ENCODE assay signal across 18 mouse cellular contexts in the genomic region with DNA sequence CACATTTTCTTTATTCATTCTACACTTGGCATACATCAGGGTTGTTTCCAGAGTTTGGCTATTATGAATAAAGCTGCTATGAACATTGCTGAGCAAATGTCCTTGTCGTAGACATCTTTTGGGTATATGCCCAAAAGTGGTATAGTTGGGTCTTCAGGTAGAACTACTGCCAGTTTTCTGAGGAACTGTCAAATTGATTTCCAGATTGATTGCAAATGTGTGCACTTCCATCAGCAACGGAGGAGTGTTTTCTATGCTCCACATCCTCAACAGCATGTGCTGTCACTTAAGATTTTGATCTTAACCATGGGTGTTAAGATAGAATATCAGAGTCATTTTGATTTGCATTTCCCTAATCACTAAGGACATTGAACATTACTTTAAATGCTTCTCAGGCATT.
"Had no signal": no experiment of that assay in that cellular context is flagged by ENCODE, and none has a peak within 500 bp of the region (broad histone marks: within the 10 kb centered on the region; RNA-seq: fewer than 3 reads in every experiment).

No protein-coding gene starts in this region.

- H3K36me3 ChIP-seq: midbrain, embryonic 13.5 days; midbrain, embryonic 15.5 days; neural tube, embryonic 13.5 days; neural tube, embryonic 15.5 days; stomach, embryonic 15.5 days had no signal

- DNase-seq: lung, adult 18-20 months; lung, embryonic 14.5 days; lung, postnatal 10 days; lung, postnatal 4 days; retina, postnatal 1 day; right cerebral cortex, adult 18-20 months; right cerebral cortex, postnatal 14 days; thymus, adult 2 months; thymus, postnatal 25 days; thymus, postnatal 4 days had no signal

- H3K27me3 ChIP-seq: midbrain, embryonic 13.5 days; midbrain, embryonic 15.5 days; neural tube, embryonic 13.5 days; neural tube, embryonic 15.5 days; stomach, embryonic 15.5 days had no signal

- ATAC-seq: midbrain, embryonic 13.5 days; midbrain, embryonic 15.5 days had no signal

- H3K4me2 ChIP-seq: lung, embryonic 14.5 days; midbrain, embryonic 11.5 days; midbrain, embryonic 13.5 days; midbrain, embryonic 15.5 days; neural tube, embryonic 13.5 days; neural tube, embryonic 15.5 days; stomach, embryonic 15.5 days had no signal

- H3K9me3 ChIP-seq: midbrain, embryonic 13.5 days; midbrain, embryonic 15.5 days; neural tube, embryonic 13.5 days; neural tube, embryonic 15.5 days; stomach, embryonic 15.5 days had no signal

- H3K27ac ChIP-seq: midbrain, embryonic 13.5 days; midbrain, embryonic 15.5 days; neural tube, embryonic 13.5 days; neural tube, embryonic 15.5 days; stomach, embryonic 15.5 days; stomach, postnatal 0 days had no signal

- H3K9ac ChIP-seq: lung, embryonic 14.5 days; midbrain, embryonic 13.5 days; midbrain, embryonic 15.5 days; neural tube, embryonic 13.5 days; neural tube, embryonic 15.5 days; stomach, embryonic 15.5 days had no signal

- H3K4me1 ChIP-seq: midbrain, embryonic 13.5 days; midbrain, embryonic 15.5 days; neural tube, embryonic 13.5 days; neural tube, embryonic 15.5 days; stomach, embryonic 15.5 days had no signal

- H3K4me3 ChIP-seq: midbrain, embryonic 13.5 days; midbrain, embryonic 15.5 days; myocyte; neural tube, embryonic 13.5 days; neural tube, embryonic 15.5 days; stomach, embryonic 15.5 days had no signal
